Mouse (Mus musculus) thymus, postnatal 0 days (tissue): ENCODE measurements at regions not wholly inside any gene's neighbourhood (a gene's known extent, or its start where the extent isn't known, plus 50 kb on each side); places are given as distances from the start of the nearest gene placed in this dataset.
"Not testable (repeated sequence)": the region's sequence is repeated elsewhere in the genome, so short reads cannot be mapped to it uniquely, and the experiment has no call there.

ENCODE experiments used
- DNase-seq: peaks from one replicate; pipeline ENCODE4 v3.0.0-alpha.2; 2015; ENCODE audit warnings: low spot score

DNA sequence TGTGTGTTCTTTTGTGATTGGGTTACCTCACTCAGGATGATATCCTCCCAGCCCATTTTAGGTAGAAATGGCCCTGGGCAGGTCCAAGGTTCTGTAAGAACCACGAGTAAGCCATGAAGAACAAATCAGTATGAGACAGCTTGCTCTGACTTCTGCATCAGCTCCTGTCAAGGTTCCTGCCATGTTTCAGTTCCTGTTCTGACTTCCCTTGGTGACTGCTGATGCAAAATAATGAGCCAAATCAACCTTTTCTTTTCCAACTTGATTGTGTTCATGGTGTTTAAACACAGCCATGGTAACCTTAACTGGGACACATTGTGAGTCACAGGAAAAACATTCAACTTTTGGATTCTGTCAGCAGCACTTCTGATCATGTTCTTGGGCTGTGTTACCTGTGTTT is 667.4 kb upstream of the Igfbp7 start:
- no peak for DNase-seq

- no peak for DNase-seq
These were observed 624.9 kb upstream of the Igfbp7 start for GRCm38 (mm10) chr5:78032554-78033250.

DNA sequence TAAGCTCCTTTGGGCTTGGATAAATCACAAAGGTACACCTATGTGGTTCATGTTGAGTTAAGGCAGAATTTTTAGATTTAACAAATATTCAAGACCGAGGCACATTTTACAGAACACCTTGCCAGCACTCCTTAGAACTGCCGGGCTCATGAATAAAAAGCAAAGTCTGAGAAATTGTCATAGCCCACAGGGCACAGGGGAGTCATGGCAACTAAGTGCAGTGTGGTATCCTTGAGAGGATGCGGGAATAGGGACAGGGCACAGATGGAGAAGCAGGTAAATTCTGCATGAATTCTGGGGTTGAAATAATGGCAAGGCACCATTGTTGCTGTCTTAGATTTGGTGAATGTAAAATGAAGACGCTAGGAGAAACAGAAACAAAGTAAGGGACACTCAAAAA is 609.7 kb upstream of the Igfbp7 start:
- no peak for DNase-seq

DNA sequence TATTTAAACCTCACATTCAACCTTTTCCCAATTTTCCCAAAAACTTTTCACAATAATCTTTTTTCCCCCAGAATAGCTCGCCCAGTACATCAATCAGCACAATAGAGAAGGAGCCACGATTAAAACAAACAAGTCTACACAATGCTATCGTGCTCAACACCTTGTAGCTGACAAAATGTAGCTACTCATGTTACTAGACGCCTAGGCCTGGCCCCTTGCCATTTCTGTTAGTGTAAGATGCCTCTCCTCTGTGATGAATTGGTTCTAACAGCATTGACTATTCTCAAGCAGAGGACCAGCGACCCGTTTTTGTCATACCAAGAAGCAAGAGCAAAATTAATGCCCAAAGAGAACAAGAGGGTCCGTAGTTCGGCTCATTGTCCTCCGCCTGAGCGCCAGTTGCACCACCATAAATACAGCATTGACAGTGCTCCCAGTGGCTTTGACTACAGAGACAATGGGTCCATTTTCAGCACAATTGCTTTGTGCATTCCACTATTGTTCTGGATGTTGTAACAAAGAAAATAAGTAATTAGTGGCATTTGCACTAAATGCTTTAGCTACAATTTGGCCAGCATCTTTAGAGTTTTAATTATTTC is 578.7 kb upstream of the Igfbp7 start:
- DNase-seq: no peak

GRCm38 (mm10) chr5:77985269-77985668 is 577.4 kb upstream of the Igfbp7 start:
- DNase-seq: no peak

GRCm38 (mm10) chr5:77940021-77940420 is 532.2 kb upstream of the Igfbp7 start:
- DNase-seq: not testable (repeated sequence)

GRCm38 (mm10) chr5:77931874-77932273 is 524.0 kb upstream of the Igfbp7 start:
- no peak for DNase-seq

GRCm38 (mm10) chr5:77921186-77921585 is 513.3 kb upstream of the Igfbp7 start:
- no peak for DNase-seq

GRCm38 (mm10) chr5:77917086-77917676 is 509.3 kb upstream of the Igfbp7 start:
- DNase-seq: no peak

GRCm38 (mm10) chr5:77916375-77916774 is 508.5 kb upstream of the Igfbp7 start:
- no peak for DNase-seq

GRCm38 (mm10) chr5:77909218-77909617 is 501.4 kb upstream of the Igfbp7 start:
- peak; percentile 2 for DNase-seq

DNA sequence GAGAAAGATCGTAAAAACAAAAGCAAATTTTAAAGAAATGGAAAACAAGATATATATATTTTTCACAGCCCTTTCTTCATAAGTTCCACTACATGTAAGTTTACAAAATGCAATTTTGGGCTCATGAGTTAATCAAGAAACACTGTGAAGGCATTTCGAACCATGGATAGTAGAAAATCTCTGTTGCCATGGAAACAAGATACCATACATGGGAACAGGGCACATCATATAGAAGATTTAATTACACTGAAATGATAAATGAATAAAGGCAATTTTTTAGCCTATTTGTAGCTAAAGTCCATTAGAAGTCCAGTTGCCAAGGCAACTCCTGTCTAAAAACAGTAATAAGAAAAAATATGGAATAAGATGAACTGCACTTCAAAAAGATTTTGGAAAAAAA is 484.2 kb upstream of the Igfbp7 start:
- not testable (repeated sequence) for DNase-seq

DNA sequence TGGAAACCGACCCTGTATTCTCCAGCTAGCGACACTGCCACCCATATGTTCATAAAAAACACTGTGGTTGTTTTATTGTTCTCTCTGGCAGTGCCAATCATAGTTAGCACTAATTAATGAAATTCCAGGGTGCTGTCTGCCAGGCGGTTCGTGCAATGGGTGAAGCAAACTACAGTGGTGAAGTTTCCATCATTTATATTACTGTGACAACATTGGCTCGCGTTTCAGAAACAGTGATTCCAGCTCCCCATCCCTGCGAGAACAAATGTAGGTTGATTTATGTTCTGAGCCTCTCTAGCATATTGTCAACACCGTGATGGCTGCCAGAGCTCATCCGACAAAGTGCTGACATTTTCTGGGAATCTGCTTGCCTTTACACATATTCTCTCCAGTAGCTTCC is 480.7 kb upstream of the Igfbp7 start:
- no peak for DNase-seq

- no peak for DNase-seq
These were observed 463.6 kb upstream of the Igfbp7 start for GRCm38 (mm10) chr5:77871403-77871802.

DNA sequence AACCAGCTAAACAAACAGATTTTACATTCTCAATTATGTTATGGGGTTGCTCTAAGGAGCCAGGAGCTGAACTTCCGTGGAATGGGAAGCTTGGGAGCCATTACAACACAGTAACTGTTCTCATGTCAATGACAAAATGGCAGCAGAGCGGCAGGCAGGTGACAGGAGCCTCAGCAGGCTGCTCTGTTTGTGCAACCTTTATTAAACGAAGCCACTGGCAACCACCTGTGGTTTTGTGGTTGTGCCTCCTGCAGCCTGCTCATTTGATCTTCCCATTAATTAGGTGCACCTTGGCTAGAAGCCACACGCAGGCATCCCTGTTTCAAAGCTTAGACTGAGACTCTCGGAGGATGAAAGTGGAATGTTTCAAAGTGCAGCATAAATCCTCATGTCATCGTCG is 457.5 kb upstream of the Igfbp7 start:
- no peak for DNase-seq

DNA sequence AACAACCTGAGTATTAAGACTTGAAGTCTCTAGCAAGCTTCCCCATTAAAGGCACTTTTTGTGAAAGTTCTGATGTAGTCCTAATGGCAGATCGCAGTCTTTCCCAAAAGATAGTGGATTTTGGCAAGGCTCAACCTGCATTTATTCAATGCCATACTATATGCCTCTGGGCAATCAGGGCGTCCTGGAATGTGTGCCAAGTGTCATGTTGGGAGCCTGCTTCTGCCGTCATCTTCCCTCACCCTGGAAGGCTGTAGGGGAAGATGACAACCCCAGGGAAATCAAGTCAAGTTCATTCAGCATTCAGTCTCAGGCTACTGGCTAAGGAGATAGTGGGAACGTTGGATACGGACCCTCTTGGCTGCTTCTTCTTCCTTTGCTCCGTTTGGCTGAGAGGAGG is 447.4 kb upstream of the Igfbp7 start:
- DNase-seq: no peak

GRCm38 (mm10) chr5:77853999-77854784 is 446.4 kb upstream of the Igfbp7 start:
- DNase-seq: no peak

DNA sequence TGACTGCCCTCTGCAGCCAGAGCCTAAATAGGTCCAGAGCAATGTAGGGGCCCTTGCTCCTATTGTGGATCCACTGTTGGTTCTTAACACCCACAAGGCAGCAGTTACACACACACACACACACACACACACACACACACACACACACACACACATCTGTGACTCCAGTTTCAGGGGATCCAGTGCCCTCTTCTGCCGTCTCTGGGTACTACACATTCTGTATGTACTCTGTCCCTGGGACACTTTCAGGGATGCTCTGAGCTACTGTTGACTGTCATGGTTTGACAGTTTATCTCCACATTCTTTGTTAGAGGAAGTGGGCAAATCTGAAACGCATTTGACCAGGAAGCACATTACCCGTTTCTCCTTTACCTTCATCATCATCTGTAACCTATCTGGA is 443.8 kb upstream of the Igfbp7 start:
- DNase-seq: no peak

- no peak for DNase-seq
These were observed 430.6 kb upstream of the Igfbp7 start for GRCm38 (mm10) chr5:77838186-77839097.

DNA sequence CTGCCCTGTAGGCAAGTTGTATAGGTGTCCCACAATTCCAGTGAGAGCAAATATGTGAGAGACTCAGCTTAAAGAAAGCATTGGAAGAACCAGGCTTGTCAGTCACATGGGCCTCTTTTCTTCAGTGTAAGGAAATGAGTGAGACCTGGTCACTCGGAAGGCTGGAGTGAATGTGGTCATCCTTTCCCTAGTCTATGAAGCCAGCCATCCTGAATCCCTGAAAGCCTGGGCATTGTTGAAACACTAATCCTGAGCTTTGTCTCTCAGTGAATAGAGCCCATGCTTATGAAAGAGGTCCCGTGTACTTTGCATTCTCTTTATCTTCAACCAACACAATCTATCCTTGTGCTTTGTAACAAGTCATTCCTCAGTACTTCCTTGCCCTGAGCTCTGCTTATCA is 420.1 kb upstream of the Igfbp7 start:
- no peak for DNase-seq

DNA sequence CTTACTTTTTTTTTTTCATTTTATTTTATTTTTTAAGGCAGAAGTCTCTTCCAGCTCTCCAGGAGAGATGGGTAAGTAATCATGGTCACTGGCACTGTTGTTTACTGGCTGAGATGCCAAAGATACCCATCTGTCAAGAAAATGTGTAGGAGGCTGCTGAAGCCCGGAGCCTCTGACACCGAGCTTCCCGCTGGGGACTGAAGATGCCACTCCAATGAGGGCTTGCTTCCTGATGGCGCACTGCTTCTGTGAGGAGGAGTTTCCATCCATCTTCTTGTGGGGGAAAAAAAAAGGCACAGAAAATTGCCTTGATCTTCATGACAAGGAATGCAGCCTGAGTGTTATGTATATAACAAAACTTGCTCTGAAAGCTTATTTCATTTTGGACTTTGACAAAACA is 418.2 kb upstream of the Igfbp7 start:
- DNase-seq: no peak
